Mouse (Mus musculus): ENCODE results near the gene Maz. TPM values are rescaled to one million over a fixed set of nuclear protein-coding genes. Genes with fewer than 3 reads are reported as not detected.

Maz gene
- 139 TPM for polyA plus RNA-seq (2021)

DNA sequence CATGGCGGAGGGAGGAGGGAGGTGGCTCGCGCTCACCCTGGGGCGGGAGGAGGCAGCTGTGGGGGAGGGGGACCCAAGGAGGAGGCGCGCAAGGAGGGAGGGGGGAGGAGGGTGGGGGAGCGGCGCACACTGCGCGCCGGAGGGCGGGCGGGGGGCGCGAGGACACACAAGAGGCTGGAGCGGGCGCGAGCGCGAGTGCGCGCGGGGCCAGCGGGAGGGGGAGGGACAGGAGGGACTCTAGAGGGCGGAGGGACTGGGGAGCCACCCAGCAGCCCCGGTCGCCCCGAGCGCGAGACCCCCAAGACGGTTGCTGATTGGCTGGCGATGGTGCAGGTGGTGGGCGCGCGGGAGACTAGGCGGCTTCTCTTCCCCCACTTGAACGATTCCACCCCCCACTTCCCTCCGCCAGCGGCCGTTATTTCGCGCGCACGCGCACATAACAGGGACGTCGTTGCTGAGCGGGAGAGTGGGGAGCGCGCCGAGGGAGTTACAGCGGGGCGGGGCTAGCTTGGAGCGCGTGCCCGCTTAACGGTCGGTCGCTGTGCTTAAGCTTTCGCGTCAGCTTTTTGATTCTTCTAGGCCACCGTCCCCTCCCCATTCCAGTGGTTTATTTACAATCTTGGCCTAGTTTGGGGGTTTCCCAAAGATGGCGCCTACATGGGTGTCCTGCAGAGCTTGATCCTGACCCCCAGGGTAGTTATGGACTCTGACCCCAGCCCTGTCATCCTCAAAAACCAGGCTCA lies at the start of gene Maz:
Maz (minus strand) TSS at position 54 of the 743 bp plus-strand sequence.
- CTCF ChIA-PET = interaction anchor here (1.0 to 1.8 kb wide), 2 partner anchors 44 to 77 kb away, joined by 3 to 4 read pairs; no protein-coding TSS in a partner anchor

DNA sequence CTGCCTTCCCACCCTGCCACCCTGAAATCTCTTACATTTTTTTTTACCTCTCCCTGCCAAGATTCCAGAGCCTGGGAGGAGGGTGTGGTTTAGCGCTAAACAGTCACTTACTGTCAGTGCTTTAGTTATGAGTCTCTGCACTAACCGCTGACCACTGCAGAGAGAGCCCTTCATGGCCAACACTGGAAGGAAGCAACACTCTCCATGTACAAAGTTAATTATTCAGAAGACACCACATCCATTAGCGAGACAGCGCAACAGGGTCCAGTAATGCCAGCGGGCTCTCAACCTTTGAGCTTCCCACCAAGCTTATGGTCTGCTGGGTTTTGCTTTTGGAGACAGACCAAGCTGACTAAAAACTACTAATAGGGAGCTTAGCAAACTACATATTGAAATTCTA lies 49.4 kb upstream of the Maz start:
- ChIA-PET CTCF (no interaction called here), POLR2A (no interaction called here)
- ATAC-seq (peak; percentile 17), DNase-seq (ENCODE audit: low read depth, low spot score) (peak; percentile 72)
- H3K27me3 ChIP-seq = no peaks in the 10 kb centered on the region
- in situ Hi-C loops (cut with MboI; ENCODE audit: low pct_unique_long_range_greater_than_20kb) = no loop called here
- TF ChIP-seq CTCF (IDR thresholded peaks at IDR 0.05) = no peak

More for the DNA sequence above, at the start of gene Maz:
- in situ Hi-C loops (cut with MboI; ENCODE audit: low pct_unique_long_range_greater_than_20kb) = no loop called here
- ATAC-seq (peak; percentile 44), DNase-seq (ENCODE audit: low read depth, low spot score) (peak; percentile 87)
- no peak for TF ChIP-seq CTCF (IDR thresholded peaks at IDR 0.05)
- POLR2A ChIA-PET = interaction anchor here (0.7 to 5.6 kb wide), 4 partner anchors 10 to 44 kb away, joined by 3 to 31 read pairs (median 5); partner anchors contain the start of genes Kif22, Pagr1a and Pagr1b
- H3K27me3 ChIP-seq = no peaks in the 10 kb centered on the region

DNA sequence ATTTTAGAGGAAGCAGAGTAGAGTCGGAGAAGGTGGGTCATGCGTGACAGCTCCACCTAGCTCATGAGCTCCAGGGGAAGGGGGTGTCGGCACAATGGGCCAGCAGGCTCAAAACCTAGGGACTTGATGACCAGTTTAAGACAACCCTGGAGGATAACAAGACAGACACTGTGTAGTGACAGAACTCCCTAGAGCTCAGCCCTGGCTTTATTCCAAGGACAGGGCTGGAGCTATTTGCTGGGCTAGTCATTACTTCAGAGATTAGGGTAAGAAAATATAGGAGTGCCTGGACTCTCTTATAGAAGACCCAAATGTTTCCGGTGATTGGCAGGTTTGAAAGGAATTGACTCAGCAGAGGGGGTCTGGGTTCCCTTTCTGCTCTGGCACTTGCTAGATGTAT lies 46.4 kb upstream of the Maz start:
- in situ Hi-C loops (cut with MboI; ENCODE audit: low pct_unique_long_range_greater_than_20kb) = no loop called here
- CTCF ChIA-PET = no interaction called here
- H3K27me3 ChIP-seq = no peaks in the 10 kb centered on the region
- POLR2A ChIA-PET = interaction anchor here (0.6 kb wide), 2 partner anchors 56 to 705 kb away, joined by 4 to 6 read pairs; partner anchors contain the start of gene Pagr1a
- no peak for DNase-seq (ENCODE audit: low read depth, low spot score)
- no peak for ATAC-seq
- no peak for TF ChIP-seq CTCF (IDR thresholded peaks at IDR 0.05)

DNA sequence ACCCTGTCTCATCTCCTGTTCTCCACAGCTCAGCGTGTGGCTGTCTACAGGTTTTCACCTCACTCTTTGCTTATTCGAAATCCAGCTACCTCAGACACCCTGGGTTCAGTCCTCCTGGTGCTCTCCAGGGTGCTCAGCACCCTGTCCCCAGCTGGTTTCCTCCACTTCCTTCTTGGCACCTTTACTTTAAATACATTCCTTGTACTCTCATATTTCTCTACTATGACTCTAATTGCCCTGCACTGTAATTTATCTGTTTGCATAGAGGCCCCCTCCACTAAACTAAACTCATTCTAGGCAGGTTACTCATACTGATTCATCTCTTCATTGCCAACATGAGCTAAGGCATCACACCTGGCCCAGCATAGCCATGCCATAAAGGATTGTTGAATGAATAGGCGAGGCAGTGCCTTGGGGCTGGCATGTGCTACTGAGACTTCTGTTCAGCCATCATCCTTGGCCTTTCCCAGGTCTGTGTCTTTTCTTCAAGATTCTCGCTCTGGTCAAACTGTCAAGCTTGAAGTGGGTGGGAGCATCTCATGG lies 44.1 kb upstream of the Maz start:
- TF ChIP-seq CTCF (IDR thresholded peaks at IDR 0.05) = no peak
- no peak for DNase-seq (ENCODE audit: low read depth, low spot score)
- ATAC-seq = no peak
- no peaks in the 10 kb centered on the region for H3K27me3 ChIP-seq
- ChIA-PET POLR2A (interaction anchor here (0.8 to 0.9 kb wide), 2 partner anchors 29 to 43 kb away, joined by 3 read pairs; partner anchors contain the start of gene Kif22), CTCF (interaction anchor here (1.0 kb wide), 1 partner anchor 43 kb away, joined by 4 read pairs; no protein-coding TSS in a partner anchor)
- in situ Hi-C loops (cut with MboI; ENCODE audit: low pct_unique_long_range_greater_than_20kb) = no loop called here

DNA sequence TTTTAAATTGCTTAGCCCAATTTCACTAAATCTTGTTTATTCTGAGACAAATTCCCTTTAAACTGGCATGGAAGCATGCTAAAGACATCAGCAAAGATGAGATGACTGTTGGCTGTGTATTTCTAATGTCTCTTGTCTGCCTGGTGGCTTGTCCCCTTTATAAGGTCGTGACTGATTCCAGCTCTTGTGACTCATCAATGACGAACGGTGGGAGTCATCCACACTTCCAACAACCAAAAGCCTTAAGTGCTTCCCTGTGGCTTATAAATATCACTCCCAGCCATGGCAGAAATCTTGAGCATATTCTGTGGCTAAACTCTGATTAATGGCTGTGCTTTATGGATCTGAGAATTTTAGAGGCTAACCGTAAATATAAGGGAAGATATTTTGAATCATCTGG lies 39.5 kb upstream of the Maz start:
- DNase-seq (ENCODE audit: low read depth, low spot score) (no peak), ATAC-seq (no peak)
- ChIA-PET CTCF (no interaction called here), POLR2A (no interaction called here)
- in situ Hi-C loops (cut with MboI; ENCODE audit: low pct_unique_long_range_greater_than_20kb) = no loop called here
- H3K27me3 ChIP-seq = no peaks in the 10 kb centered on the region
- TF ChIP-seq CTCF (IDR thresholded peaks at IDR 0.05) = no peak

DNA sequence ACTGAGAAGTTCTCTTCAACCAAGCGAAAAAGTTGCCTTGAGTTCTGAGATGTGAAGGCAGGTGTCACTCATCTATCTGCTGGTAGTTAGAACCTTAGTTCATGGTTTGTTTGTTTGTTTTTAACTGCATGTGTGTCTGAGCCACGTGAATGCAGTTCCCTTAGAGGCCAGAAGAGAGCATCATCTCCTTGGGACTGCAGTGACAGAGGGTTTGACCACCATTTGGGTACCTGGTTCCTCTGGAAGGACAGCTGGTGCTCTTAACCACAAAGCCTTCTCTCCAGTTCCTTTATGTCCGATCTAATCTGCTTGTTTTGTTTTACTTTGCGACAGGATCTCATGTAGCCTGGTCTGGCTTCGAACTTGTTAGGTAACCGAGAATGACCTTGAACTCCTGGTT lies 38.7 kb upstream of the Maz start:
- DNase-seq (ENCODE audit: low read depth, low spot score) (no peak), ATAC-seq (no peak)
- ChIA-PET CTCF (no interaction called here), POLR2A (no interaction called here)
- TF ChIP-seq CTCF (IDR thresholded peaks at IDR 0.05) = no peak
- no peaks in the 10 kb centered on the region for H3K27me3 ChIP-seq
- in situ Hi-C loops (cut with MboI; ENCODE audit: low pct_unique_long_range_greater_than_20kb) = no loop called here

DNA sequence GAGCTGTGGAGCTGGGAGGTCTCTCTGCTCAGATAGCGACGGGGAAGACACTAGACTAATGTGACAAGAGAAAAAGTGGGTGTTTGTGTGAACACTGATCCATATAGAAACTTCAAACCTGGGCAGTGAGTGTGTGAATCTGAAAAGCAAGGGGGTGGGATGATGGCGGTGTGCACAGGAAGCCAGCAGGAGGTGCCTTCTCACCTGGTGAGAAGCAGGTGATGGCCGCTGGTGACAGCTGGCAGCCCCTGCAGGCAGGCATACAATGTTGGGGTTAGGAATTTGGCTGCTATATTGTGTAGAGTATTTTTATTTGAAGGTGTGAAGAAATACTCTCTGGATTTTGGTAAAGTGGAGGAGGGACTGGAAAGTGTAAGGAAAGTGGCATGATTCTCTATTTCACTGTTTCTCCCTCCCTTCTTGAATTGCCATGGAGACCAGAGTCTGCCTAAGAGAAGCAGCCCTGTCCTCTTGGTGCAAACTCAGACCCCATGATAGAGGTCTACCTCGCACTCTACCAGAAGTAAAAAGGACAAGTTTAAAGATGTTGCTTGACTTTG lies 28.3 kb upstream of the Maz start:
- CTCF ChIA-PET = no interaction called here
- H3K27me3 ChIP-seq = peaks cover 4% of the 10 kb centered on the region
- POLR2A ChIA-PET = no interaction called here
- no peak for ATAC-seq
- DNase-seq (ENCODE audit: low read depth, low spot score) = no peak
- in situ Hi-C loops (cut with MboI; ENCODE audit: low pct_unique_long_range_greater_than_20kb) = loop anchor here (5.0 kb wide), 1 partner anchor 37 kb away; the partner anchor contains the start of gene AI467606
- no peak for TF ChIP-seq CTCF (IDR thresholded peaks at IDR 0.05)

DNA sequence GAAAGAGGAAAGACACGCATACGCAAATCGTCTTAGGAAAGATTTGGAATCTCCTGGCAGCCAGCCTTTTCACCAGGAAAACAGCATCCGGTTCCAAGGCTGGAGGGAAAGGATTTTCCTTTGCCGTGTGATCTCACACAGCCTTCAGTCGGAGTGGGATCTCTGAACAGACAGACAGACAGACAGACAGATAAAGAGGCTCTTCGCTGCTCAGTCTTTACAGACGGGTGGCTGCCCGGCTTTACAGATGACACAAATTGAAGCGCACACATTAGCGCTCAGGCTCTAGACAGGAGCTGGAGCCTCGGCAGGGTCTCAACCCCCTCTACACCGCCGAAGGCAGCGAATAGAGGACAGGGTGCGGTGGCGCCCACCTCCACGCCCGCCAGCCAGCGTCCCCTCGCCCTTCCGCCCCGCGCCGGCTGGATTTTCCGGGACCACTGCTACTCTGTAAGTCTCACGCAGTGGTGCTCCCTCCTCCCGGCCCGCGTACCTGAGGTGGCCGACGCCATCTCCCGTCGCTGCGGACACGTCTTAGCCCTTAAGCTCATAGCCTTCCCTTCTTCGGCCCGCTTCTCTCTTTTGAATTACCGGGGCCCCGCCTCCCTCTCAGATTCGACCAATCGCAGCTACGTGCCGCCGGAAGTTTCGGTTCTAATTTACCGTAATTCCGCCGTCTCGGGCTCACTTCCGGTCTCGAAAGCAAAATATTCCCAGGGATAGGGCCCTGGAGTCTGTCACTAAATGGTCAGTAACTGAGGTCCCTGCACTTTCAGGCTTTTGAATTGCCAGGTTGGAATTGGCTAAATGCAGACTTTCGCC lies 15.2 kb upstream of the Maz start, which contains the start of gene Kif22:
Kif22 (minus strand) TSS at position 621 of the 822 bp plus-strand sequence.
- ChIA-PET CTCF (interaction anchor here (1.1 to 1.6 kb wide), 3 partner anchors 13 to 68 kb away, joined by 3 to 4 read pairs (median 3); no protein-coding TSS in a partner anchor), POLR2A (interaction anchor here (0.8 to 1.9 kb wide), 5 partner anchors 10 to 29 kb away, joined by 3 to 5 read pairs (median 3); no protein-coding TSS in a partner anchor)
- peak; percentile 84 for ATAC-seq
- in situ Hi-C loops (cut with MboI; ENCODE audit: low pct_unique_long_range_greater_than_20kb) = no loop called here
- DNase-seq (ENCODE audit: low read depth, low spot score) = peak; percentile 50
- no peak for TF ChIP-seq CTCF (IDR thresholded peaks at IDR 0.05)
- no peaks in the 10 kb centered on the region for H3K27me3 ChIP-seq

DNA sequence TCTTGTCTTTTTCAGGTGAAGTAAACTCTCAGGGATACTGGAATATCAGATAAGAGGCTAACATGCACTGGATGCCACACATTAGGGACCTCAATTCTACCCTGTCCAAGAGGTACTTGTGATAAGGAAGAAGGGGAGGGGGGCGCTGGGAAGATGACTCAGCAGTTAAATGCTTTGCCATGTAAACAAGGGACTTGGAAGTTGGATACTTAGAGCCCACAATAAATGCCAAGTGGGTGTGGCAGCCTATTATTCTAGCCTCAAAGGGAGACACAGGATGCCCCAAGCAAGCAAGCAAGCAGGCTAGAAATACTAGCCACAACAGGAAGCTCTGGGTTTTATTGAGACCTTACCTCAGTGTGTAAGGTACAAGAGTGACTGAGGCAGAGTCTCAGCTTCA lies 4.4 kb upstream of the Maz start:
- DNase-seq (ENCODE audit: low read depth, low spot score) (no peak), ATAC-seq (no peak)
- ChIA-PET POLR2A (interaction anchor here (1.4 kb wide), 1 partner anchor 11 kb away, joined by 3 read pairs; the partner anchor contains the start of gene Kif22), CTCF (interaction anchor here (1.4 kb wide), 1 partner anchor 14 kb away, joined by 3 read pairs; the partner anchor contains the start of gene Pagr1a)
- in situ Hi-C loops (cut with MboI; ENCODE audit: low pct_unique_long_range_greater_than_20kb) = no loop called here
- no peaks in the 10 kb centered on the region for H3K27me3 ChIP-seq
- TF ChIP-seq CTCF (IDR thresholded peaks at IDR 0.05) = no peak

DNA sequence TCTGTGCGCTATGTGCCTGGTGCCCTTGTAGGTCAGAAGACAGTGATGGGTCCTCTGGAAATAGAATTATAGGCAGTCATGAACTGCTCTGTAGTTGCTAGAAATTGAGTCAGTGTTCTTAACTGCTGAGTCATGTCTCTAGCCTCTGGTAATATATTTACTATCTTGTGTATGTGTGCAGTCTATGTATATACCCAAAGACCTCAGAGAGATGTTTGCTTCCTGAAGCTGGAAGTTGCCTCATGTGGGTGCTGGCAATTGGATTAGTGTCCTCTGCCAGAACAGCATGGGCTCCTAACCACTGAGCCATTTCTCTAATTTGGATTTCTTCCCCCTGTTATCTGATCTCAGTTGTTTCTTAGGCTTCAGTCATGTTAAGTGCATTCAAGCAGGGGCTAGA lies 3.3 kb upstream of the Maz start:
- no peak for ATAC-seq
- POLR2A ChIA-PET = interaction anchor here (0.8 kb wide), 1 partner anchor 12 kb away, joined by 3 read pairs; the partner anchor contains the start of gene Kif22
- no peak for DNase-seq (ENCODE audit: low read depth, low spot score)
- H3K27me3 ChIP-seq = no peaks in the 10 kb centered on the region
- no peak for TF ChIP-seq CTCF (IDR thresholded peaks at IDR 0.05)
- CTCF ChIA-PET = interaction anchor here (0.8 to 2.1 kb wide), 2 partner anchors 12 to 38 kb away, joined by 3 to 4 read pairs; partner anchors contain the start of gene Kif22
- in situ Hi-C loops (cut with MboI; ENCODE audit: low pct_unique_long_range_greater_than_20kb) = no loop called here

Measured in Patski (cell line).